Mouse (Mus musculus) hindbrain, embryonic 16.5 days (tissue): Measurements from ENCODE around the gene Olfr31. TPM values are rescaled to one million over a fixed set of nuclear protein-coding genes. Genes with fewer than 3 reads are reported as not detected.

Source experiments
- ATAC-seq: fragments of 200-750 bp; cut with Nextera tagmentation; 2 replicates; pipeline ENCODE4 v1.8.0; 2017; ENCODE audit warnings: moderate TSS enrichment, moderate library complexity
- H3K27ac ChIP-seq: fragments of 300-500 bp; sonication (generic); 2 replicates; pipeline ENCODE4 v1.5.1; 2014; ENCODE audit warnings: low read depth, mild to moderate bottlenecking, control low read depth, low read length, moderate library complexity
- H3K27me3 ChIP-seq: fragments of 300-500 bp; sonication (generic); replicated peaks from 2 replicates; pipeline ENCODE4 v1.6.1; 2014; ENCODE audit warnings: low read length; ENCODE audit not compliant: control insufficient read depth, insufficient read depth
- H3K36me3 ChIP-seq: fragments of 300-500 bp; sonication (generic); 2 replicates; pipeline ENCODE4 v1.6.1; 2014; ENCODE audit warnings: mild to moderate bottlenecking, low read length, moderate library complexity, mixed read lengths; ENCODE audit not compliant: control insufficient read depth, insufficient read depth
- H3K4me1 ChIP-seq: fragments of 300-500 bp; sonication (generic); 2 replicates; pipeline ENCODE4 v1.6.1; 2014; ENCODE audit warnings: low read depth, low read length; ENCODE audit not compliant: control insufficient read depth, insufficient read depth
- H3K4me2 ChIP-seq: fragments of 300-500 bp; sonication (generic); 2 replicates; pipeline ENCODE4 v1.6.1; 2014; ENCODE audit warnings: mild to moderate bottlenecking, low read length, control low read depth, moderate library complexity
- H3K4me3 ChIP-seq: fragments of 300-500 bp; sonication (generic); 2 replicates; pipeline ENCODE4 v1.5.1; 2014; ENCODE audit warnings: mild to moderate bottlenecking, low read length, control low read depth, moderate library complexity
- H3K9ac ChIP-seq: fragments of 300-500 bp; sonication (generic); 2 replicates; pipeline ENCODE4 v1.6.1; 2014; ENCODE audit warnings: low read depth, mild to moderate bottlenecking, control low read depth, low read length, moderate library complexity
- H3K9me3 ChIP-seq: fragments of 300-500 bp; sonication (generic); 2 replicates; pipeline ENCODE4 v1.6.1; 2014; ENCODE audit warnings: mild to moderate bottlenecking, low read length, moderate library complexity; ENCODE audit not compliant: control insufficient read depth
- WGBS: fragments of 180-500 bp; shearing (Covaris S2); extraction: QIAGEN DNeasy Blood & Tissue Kit; methylation state at CpG from one replicate; pipeline ENCODE4 v1.1.7; 2014; 5-methylcytosine and 5-hydroxymethylcytosine counted together
- polyA plus RNA-seq: library from polyadenylated mRNA; unstranded; fragments of >200 nt; fragmentation: Nextera tagmentation; extraction: Ambion mirVana; gene quantifications from 2 replicates; pipeline ENCODE4 v1.2.1, GENCODE M21; 2015

Gene Olfr31
- 0.11 TPM in 1 of 2 replicates, not detected in the other for polyA plus RNA-seq

DNA sequence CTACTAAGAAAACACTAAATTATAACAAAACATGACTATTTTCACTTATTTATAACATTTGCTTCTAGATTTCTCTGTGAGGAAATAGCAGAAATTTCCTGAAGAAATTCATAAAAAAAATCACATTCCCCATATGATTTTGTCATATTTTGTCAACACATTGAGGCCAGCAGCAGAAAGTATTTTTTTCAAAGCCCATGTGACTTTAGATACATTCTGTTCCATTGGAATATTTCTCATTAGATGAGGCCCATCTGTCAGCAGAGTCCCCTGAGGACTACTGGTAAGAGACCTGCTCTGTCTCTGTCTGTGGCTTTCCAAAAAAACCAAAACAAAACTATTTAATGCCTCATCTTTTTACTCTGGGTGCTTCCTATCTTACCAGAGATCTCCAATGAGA lies at the start of gene Olfr31:
TSS of gene Olfr31 (plus strand) at position 301 of the 400 bp plus-strand sequence.
- H3K4me1 ChIP-seq = no peaks in the 10 kb centered on the region
- H3K27me3 ChIP-seq = no peaks in the 10 kb centered on the region
- H3K4me2 ChIP-seq = no peak within 1 kb of the TSS
- H3K36me3 ChIP-seq = no peaks in the 10 kb centered on the region
- no peak within 1 kb of the TSS for H3K4me3 ChIP-seq
- no peak for ATAC-seq
- no peaks in the 10 kb centered on the region for H3K9me3 ChIP-seq
- H3K27ac ChIP-seq = no peak within 1 kb of the TSS
- H3K9ac ChIP-seq = no peak within 1 kb of the TSS

DNA sequence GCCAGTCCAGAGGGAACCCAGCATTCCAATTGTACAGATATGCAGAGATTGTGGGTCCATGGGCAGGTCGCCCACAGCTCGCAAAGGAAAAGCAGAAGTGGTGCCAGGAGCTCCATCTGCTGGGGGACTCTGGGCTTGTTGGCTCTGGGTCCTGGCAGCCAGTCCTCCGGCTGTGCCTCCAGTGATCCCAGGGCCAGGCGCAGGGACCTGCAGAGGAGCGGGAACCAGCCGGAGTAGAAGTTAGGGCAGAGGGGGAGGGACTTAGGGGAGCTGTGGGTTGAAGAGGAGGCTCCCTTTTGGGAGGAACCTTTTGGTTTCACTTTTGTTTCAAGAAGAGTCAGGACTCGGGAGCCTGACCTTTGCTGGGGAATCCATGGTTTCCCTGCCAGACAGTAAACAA lies 28.2 kb upstream of the Olfr31 start:
- whole genome bisulfite sequencing = 78% methylated on average over 7 of the region's 7 CpGs

DNA sequence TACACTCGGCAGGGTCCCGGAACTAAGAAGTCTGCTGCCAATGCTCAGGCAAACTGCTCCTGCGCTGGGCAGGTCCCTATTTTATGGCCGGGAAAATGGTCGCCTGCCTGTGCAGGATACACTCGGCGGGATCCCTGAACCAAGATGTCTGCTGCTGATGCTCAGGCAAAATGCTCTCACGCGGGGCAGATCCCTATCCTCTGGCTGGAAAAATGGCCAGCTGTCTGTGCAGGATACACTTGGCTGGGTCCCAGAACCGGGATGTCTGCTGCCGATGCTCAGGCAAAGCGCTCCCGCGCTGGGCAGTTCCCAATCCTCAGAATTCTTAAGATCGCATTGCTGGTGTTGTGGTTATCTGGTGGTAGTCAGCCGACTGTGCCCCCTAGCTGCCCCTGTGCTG lies 13.7 kb upstream of the Olfr31 start:
- Histone ChIP-seq H3K4me3 (no peak overlapping the region; the same call in 1 of the 2 replicates), H3K9me3 (no peaks in the 10 kb centered on the region)
- WGBS = 55% methylated on average over 15 of the region's 16 CpGs

More for the DNA sequence above, 28.2 kb upstream of the Olfr31 start:
- Histone ChIP-seq H3K27ac (no peak overlapping the region), H3K4me3 (no peak overlapping the region), H3K27me3 (no peaks in the 10 kb centered on the region), H3K9me3 (peaks cover 3% of the 10 kb centered on the region; the same call in 1 of the 2 replicates), H3K36me3 (no peaks in the 10 kb centered on the region), H3K4me1 (no peaks in the 10 kb centered on the region), H3K9ac (no peak overlapping the region), H3K4me2 (no peak overlapping the region)
- no peak for ATAC-seq

DNA sequence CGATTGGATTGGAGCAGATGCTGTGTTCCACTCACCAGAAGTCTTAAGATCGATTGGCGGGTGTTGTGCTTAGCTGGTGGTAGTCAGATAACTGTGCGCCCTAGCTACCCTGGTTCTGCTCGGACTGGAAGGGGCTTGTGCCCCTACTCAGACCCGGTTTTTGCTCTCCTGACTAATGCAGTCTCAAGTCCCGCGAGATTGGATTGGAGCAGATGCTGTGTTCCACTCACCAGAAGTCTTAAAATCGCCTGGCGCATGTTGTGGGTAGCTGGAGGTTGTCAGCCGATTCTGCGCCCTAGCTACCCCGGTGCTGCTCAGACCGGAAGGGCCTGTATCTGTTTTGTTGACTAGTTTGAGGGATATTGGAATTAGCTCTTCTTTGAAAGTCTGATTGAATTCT lies 13.2 kb upstream of the Olfr31 start:
- Histone ChIP-seq H3K27me3 (no peaks in the 10 kb centered on the region), H3K4me1 (no peaks in the 10 kb centered on the region), H3K27ac (no peak overlapping the region), H3K36me3 (no peaks in the 10 kb centered on the region), H3K9ac (no peak overlapping the region), H3K9me3 (no peaks in the 10 kb centered on the region), H3K4me3 (no peak overlapping the region), H3K4me2 (no peak overlapping the region)
- ATAC-seq = no peak
- 62% methylated on average over 14 of the region's 14 CpGs for WGBS

More for the DNA sequence above, 13.7 kb upstream of the Olfr31 start:
- Histone ChIP-seq H3K27me3 (no peaks in the 10 kb centered on the region), H3K36me3 (no peaks in the 10 kb centered on the region), H3K9ac (no peak overlapping the region), H3K4me2 (no peak overlapping the region), H3K4me1 (no peaks in the 10 kb centered on the region), H3K27ac (no peak overlapping the region)
- ATAC-seq = no peak

DNA sequence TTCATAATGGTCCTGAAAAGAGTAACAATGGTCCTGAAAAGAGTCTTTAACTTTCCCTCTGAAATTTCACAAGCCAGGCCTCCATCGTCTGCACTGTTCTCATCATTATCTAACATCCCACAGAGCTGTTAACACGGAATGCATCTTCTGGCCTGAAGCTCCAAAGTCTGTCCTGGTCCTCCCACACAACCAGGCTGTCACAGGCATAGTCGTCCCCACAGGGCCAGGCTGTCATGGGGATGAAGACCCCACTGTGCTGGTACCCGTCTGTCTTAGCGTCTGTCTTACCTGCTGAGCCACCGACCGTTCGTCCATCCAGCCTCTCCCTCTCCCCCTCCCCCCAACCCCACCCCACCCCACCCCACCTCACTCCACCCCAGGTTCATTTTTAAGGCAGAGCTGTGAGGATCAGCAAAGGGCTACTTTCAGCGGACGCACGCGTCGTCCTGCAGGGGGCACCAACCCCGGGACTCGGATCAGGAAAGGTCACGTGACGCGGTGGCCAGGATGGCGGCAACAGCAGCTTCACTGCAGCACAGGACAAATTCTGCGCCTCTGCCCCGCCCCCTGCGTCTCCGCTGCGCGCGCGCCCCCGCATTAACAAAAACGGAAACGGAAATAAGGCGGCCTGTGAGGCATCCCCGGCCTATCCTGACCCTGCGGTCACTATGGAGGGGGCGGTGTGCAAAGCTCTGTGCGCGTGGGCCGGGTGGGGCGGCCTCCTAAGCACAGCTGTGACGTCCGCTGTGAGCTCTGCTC lies 22.7 kb downstream of the Olfr31 start:
- Histone ChIP-seq H3K4me2 (peak overlapping the region; percentile 94), H3K9ac (peak overlapping the region; percentile 85), H3K4me1 (no peaks in the 10 kb centered on the region; the same call in none of the 2 replicates), H3K27ac (peak overlapping the region; percentile 72), H3K9me3 (peaks cover 38% of the 10 kb centered on the region), H3K4me3 (peak overlapping the region; percentile 67), H3K36me3 (peaks cover 5% of the 10 kb centered on the region), H3K27me3 (no peaks in the 10 kb centered on the region)
- ATAC-seq = peak; percentile 85
- WGBS = 3% methylated on average over 39 of the region's 40 CpGs

DNA sequence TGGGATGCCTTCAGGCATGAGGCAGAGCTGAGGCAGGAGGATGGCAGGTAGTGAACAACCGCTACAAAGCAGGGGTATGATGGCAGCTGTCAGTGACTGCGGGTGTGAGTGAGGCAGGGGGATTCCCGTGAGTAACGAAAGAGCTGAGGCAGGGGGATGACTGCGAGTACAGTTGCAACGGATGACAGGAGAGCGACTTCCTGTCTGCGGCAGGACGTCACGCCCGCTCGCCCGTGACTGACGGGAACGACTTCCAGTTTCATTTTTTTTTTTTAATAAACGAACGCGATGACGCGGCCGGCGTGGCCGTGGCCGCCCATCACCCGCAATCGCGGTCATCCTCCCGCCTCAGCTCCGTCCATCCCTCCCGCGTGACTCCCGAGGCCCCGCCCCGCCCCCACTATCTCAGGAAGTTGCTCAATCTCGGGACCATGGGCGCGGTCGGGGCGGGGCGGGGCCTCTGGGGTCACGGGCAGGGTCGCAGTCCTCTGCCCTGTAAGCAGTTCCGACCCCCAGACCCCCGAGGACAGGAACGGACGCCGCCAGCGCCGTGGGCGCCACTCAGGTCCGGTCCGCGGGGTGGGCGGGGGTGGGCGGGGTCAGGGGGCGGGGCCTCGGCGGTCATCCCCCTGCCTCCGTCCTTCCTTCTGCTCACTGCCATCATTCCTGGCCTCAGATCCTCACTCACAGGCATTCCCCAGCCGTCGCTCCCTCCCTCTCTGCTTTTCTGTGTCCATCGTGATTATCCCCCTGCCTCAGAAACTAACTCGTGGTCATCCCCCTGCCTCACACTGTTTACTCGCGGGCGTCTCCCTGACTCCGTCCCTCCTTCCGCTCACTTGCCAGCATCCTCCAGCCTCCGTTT lies 23.6 kb downstream of the Olfr31 start, which contains the start of gene Il3ra:
TSS of gene Il3ra (plus strand) at position 328 of the 865 bp plus-strand sequence.
- Histone ChIP-seq H3K4me1 (no peaks in the 10 kb centered on the region; the same call in none of the 2 replicates), H3K9me3 (peaks cover 46% of the 10 kb centered on the region), H3K36me3 (peaks cover 5% of the 10 kb centered on the region), H3K4me2 (peak within 1 kb of the TSS; percentile 94), H3K27ac (peak within 1 kb of the TSS; percentile 73), H3K27me3 (no peaks in the 10 kb centered on the region), H3K4me3 (peak within 1 kb of the TSS; percentile 67), H3K9ac (peak within 1 kb of the TSS; percentile 85)
- 4% methylated on average over 44 of the region's 69 CpGs for WGBS
- ATAC-seq = peak; percentile 75

DNA sequence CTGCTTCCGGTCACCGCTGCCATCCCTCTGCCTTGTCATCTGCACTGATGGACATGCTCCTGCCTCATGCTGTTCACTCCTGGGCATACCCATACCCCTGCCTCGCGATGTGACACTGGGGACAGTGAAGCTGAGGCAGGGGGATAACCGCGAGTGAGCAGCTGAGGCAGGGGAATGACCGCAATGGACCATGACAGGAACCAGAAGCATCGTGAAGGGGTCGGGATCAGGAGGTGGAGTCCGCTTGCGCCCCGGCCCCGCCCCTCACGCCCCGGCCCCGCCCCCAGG lies 24.1 kb downstream of the Olfr31 start:
- WGBS = 22% methylated on average over 11 of the region's 16 CpGs
- Histone ChIP-seq H3K4me3 (peak overlapping the region; percentile 67), H3K27me3 (no peaks in the 10 kb centered on the region), H3K27ac (peak overlapping the region; percentile 23; the same call in 1 of the 2 replicates), H3K36me3 (peaks cover 5% of the 10 kb centered on the region), H3K4me1 (no peaks in the 10 kb centered on the region; the same call in none of the 2 replicates), H3K9me3 (peaks cover 50% of the 10 kb centered on the region), H3K4me2 (peak overlapping the region; percentile 94), H3K9ac (peak overlapping the region; percentile 85; the same call in 1 of the 2 replicates)
- peak; percentile 12; the same call in 1 of the 2 replicates for ATAC-seq

DNA sequence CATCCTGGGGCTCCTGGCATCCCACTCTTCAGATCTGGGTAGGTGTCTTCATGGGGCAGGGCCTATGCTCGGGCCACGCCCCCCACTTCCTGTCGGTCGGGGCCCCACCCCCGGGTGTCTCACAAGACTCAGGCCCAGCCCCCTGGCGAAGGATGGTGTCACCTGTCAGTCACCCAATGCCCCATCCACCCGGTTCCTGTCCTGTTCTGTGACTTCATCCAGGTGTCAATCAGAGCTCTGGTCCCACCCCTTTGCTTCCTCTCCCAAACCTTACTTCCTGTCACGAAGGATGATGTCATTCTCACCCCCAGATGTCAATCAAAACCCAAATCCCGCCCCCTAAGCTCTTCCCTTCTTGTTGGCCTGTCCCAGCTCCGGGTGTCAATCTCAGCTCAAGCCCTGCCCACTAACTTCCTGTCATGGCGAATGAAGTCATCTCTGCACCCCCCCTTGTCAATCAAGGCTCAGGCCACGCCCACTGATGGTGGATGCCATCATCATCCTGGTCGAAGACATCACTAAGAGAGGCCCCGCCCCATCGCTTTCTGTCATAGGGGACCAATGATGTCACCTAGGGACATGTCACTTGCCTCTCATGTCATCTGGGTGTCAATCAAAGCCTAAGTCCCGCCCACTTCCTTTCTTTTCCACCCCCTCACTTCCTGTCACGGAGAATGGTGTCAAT lies 24.7 kb downstream of the Olfr31 start:
- Histone ChIP-seq H3K27ac (no peak overlapping the region), H3K9me3 (peaks cover 52% of the 10 kb centered on the region)
- WGBS = 84% methylated on average over 17 of the region's 17 CpGs

More for the DNA sequence above, 24.7 kb downstream of the Olfr31 start:
- H3K4me2 ChIP-seq = peak overlapping the region; percentile 94
- H3K27me3 ChIP-seq = no peaks in the 10 kb centered on the region
- ATAC-seq = peak; percentile 3; the same call in 1 of the 2 replicates
- peak overlapping the region; percentile 67 for H3K4me3 ChIP-seq
- H3K4me1 ChIP-seq = no peaks in the 10 kb centered on the region; the same call in none of the 2 replicates
- no peak overlapping the region for H3K9ac ChIP-seq
- H3K36me3 ChIP-seq = peaks cover 5% of the 10 kb centered on the region
